Mouse (Mus musculus) spleen, postnatal 36 days (tissue): ENCODE measurements around the gene Filip1l.
"Not testable (repeated sequence)": the region's sequence is repeated elsewhere in the genome, so short reads cannot be mapped to it uniquely, and the experiment has no call there.

Source experiments
- DNase-seq, 2 experiments: peaks; one replicate each; pipeline ENCODE4 v3.0.0; 2022; ENCODE audit warnings: low spot score in 2 of 2, mixed read lengths in 1 of 2

The Filip1l gene

DNA sequence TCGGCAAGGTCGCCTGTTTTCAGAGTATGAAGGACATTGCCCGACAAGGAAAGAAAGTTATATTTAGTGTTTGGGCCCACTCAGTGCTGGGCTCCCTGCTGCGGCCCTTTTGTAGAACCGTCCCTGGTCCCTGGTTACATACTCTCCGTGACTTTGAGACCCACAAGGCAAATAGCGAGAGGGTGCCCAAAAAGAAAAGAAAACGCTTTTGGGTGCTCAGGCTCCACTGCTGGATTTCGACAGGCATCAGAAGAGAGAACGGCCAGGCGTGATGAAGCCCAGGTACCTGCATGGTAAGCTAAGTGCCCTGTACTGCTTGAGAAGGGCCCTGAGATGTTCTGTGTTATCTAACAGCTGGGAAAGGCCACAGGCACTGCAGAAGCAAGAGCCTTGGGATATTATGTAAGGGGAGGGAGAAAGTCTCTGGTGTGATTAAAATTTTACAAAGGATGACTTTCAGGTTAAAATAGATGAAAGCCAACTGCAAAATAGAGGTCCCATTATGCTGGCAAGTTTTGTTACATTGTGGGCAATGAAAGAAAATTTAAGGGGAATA lies 351 bp downstream of the Filip1l start:
- no peak for DNase-seq

DNA sequence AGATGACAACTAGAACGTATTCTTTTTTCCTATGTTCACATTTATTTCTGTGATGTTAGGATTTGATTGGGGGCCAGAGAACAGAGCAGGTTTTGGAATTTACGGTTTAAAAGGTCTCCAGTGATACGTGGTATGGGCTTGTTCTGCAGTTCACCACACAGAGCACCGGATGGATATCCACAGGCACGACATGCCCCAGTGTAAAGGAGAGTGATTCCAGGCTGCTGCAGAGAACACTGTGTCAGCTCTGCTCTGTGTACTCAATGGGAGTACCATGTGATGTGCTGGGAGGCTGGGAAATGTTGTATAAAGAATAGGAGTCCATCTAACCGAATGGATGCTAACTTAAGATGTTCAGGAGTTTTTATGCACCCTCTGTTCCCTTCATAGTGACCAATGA lies 1.0 kb downstream of the Filip1l start:
- DNase-seq, result no peak

DNA sequence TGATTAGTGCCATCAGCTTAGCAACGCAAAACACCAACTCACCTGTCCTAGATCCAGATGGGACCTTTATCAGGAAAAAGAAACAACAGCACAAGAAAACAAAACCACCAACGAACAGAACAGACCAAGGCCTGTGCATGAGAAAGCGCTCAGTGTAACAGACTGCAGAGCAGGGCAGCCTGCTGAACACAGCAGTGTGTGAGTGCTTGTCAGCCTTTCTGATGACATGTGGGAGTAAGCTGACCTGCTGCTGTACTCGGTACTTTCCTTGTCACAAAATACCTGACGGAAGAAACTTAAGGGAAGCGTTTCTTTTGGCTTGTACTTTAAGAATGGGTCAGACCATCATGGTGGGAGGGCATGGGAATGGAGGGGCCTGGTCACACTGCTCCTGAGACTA lies 3.6 kb downstream of the Filip1l start:
- no peak for DNase-seq

DNA sequence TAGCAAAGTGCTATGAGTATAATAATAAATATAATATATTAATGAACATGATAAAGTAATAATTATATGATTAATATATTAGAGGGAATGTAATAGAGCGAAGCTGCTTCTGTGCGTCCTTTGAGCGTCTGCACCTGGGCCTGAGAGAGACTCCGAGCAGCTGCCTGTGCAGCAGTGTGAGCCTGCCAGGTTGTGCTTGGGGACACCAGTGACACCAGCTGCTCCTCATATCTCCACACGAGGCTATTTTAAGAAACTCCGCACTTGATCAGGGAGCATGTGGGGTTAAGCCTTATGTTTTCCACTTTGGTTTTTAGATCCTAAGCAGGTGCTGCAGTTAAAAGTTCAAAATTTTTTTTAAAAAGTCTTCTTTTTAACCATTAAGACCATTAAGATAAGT lies 4.1 kb downstream of the Filip1l start:
- DNase-seq, result no peak

DNA sequence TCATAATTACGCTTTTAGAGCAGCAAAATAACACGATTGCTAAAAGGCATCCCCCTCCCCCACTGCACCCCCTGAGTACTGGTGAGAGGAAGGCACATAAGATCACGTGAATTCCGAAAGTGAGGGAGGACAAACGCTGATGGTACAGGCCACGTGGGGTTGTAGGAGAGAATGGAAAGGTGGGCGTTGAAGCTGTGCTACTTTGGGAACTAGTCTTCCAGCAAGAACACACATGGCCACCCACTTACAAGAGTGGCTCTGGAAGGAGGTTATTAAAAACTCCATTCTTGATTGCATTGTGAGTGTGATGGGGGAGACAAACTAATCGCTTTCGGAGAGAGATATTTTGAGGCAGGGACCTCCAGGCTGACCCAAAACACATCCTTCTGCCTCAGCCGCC lies 6.4 kb downstream of the Filip1l start:
- no peak for DNase-seq

DNA sequence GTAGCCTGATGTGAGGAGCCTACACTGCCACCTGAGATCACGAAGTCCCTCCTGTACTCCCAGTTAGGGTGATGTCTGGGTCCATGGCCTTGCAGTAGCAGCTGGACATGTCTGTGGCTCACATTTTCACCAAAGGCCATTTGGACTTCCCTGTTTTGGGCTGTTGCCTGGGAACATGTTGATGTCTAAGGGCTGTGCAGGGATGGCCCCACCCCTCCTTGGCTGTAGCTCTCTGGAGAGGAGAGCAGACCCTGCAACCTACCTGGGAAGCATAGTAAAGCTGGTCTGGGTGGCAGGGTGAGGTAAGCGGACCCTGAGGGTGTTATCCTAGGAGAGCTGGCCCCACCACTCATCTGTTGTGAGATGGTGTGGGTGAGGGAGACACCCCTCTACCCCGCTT lies 7.9 kb downstream of the Filip1l start:
- no peak for DNase-seq

DNA sequence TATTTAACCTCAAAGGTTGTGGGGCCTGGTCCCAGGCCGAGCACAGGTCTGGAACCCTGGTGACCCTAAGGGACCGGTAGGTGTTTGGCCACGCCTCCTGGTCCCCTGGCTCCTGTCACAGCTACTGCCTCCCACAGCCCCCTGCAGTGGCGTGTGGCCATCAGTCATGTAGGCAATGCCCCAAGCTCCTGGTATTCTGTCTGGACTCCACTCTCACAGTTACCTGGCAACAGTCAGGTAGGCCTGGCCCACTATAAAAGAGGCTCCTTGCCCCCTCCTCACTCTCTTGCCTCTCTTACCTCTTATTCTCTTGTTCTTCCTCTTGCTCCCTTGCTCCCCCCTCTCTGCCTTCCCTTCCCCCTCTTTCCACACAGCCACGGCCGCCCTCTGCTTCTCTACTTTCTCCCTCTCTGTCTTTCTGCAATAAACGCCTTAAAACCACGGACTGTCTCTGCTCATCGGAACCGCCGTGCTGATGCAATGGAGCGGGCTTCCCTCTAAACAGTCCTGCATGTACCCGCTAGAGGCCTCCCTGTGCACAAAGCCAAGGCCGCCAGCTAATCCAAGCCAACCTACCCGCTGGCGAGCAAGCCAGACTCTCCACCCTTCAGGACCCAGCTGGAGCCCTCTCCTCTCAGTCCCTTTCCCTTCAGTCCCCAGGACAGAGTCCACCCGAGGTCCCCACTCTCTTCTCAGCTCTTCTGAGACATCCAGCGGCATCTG lies 9.9 kb downstream of the Filip1l start:
- peak; percentile 8 to 26 for DNase-seq

DNA sequence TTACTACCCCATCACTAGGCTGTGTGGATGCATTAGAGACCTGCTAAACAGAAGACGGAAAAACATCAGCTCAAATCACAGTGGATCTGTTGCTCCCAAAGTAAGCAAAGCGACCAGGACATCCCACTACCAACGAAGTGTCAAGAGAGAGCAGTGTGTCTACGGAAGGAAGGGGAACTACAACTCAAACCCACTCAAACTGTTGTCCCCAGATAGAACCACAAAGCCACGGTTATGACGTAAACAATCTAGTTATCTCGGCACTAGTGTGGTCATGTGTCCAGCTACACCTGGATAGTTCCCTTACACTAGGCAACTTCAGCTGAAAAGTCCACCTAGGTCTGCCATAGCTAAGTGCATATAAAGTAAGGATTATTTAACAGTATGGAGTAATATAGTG lies 11.6 kb downstream of the Filip1l start:
- no peak for DNase-seq

DNA sequence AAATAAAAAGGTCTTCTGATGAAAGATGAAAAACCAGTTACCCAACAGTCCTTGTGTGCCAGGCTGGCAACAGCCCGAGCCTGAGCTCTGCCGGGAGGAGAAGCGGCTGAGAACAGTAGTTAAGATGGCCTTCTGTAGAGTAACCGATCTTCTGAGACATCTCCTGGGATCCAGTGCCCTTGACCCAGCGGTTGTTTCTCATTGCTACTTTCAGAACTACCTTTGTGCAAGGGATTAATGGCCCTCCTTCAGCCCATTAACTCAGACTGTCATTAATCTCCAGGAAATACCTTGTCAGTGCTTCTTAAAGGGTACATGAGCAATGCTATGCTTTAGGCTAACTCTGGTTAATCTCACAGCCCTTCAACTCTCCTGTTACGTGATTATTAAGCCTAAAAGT lies 13.2 kb downstream of the Filip1l start:
- DNase-seq, result no peak

DNA sequence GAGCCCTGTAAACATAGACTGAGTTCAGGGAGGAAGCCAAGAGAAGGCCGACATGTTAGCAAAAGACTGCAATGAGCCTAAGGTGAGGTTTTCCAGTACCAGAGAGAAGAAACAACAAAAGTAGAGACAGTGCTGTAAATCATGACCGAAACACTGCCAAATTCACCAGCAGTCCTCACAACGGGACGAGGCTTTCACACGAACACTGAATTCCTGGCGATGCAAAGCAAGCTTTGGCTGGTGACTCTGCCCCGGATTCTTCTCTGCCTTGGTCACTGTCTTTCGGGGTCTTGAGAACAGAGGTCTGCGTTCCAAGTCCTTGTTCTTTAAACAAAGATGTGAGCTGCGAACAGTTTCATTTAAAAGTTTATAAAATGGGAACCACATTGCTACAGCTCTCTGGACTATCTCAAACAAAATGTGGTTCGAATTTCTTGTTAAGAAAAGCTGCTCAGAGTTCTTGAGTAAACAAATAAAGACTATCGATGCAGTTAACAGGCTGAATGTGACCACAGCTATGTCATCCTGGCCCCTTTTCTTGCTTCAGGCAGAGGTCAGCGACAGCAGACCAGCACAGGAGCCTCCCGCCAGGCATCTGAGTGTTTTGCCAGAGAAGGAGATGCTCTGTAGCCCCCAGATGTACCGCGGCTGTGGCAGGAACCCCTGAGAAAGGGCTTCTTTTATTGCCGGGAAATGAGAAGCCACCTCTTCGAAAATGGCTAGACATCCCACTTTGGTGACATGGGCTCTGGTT lies 14.2 kb downstream of the Filip1l start:
- no peak for DNase-seq

DNA sequence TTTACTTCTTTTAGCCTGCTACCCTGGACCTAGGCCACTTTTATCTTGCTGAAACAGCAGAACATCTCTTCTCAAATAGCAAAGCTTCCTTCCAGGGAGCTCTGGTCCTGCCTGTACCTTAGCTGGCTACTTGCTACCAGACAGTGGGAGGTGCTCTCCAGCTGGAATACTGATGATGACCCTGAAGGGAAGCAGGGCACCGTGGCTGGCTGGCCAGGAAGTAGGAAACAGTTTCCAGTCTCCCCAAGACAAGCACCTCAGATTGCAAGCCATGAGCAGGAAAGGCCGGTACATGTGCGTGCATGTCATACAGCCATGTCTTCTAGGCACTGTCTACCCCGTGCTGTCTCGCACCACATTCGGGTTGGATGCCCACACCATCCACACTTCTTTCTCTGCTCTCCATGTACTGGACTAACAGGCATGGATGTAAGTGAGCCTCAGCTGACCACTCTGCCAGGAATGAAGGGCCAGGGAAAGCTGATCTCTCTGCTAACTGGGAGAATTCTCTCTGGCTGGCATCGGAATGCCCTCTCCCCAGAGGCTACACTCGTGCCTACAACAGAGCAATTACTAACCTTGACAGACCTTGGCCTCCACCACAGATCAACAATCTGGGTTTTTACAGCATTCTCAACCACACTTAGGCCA lies 17.1 kb downstream of the Filip1l start:
- no peak for DNase-seq

DNA sequence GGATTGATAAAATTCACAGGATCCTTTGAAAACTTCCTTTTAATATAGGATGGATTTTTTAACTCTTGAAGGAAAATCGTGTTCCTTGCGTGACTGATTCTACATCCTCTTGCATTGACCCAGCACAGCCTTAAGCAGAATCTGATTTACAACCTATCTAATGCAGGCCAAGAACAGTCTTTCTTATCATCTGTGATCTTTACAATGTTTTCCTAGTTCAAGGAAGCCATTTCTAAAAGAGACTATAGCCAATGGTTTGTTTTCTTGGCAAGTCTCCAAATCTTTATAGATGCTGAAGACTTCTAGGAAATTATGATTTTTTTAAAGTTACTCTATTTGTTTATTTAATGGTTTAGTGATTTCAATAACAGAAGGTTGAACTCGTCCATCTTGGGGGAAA lies 19.3 kb downstream of the Filip1l start:
- no peak for DNase-seq

DNA sequence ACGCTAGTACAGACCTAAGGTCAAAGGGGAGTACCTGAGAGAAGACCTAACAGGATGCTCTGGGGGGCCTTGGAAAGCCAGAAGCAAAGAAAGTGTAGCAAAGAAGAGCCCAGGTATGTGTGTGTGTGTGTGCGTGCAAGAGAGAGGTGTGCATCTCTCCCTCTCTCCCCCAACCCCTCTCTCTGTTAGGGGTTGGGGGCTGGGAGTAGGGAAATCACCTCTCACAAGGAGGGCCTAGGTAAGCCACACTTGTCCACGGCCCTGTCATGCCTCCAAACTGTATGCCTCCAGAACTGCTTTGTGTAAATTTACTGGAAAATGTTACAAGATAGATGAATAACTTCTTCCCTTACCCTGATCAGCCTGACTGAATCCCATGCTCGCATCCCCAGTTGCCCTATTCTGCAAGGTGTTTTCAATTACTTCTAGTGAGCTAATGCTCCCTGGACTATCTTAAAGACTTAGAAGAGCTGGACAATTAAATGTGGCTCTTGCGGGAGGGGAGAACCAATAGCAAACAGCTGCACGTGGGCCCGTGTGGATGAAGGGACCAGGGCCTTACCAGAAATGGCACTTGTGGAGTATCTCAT lies 22.4 kb downstream of the Filip1l start:
- no peak for DNase-seq

DNA sequence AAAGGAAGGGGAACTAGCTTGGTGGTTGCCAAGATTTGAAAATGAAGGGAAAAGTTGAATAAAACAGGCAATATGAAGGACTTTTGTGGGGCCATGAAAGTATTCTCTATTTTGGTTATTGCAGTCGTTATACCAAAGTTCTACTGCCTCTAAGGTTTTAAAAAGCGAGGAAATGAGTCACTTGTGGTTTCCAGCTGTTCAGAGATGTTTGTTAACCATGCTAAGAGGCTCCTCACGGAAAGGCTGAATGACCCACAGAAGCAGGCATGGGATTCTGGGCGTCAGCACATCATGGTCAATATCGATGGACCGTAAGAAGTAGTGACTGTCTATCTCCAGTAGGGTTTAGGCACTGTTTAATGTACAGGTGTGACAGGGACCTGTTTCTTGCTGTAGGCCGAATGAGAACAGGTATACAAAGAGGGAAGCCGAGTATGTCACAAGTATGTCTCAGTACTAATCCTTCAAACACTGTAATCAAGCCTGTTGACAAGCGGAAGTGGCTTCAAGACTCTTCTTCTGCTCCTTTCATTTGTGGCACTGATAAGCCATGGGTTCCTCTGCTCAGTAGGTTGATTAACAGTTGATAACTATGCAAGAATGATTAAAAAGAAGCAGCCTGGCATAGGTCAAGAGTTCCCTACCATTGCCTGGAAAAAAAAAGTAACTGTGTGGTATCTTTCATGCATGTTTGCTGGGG lies 25.9 kb downstream of the Filip1l start:
- DNase-seq, result no peak

DNA sequence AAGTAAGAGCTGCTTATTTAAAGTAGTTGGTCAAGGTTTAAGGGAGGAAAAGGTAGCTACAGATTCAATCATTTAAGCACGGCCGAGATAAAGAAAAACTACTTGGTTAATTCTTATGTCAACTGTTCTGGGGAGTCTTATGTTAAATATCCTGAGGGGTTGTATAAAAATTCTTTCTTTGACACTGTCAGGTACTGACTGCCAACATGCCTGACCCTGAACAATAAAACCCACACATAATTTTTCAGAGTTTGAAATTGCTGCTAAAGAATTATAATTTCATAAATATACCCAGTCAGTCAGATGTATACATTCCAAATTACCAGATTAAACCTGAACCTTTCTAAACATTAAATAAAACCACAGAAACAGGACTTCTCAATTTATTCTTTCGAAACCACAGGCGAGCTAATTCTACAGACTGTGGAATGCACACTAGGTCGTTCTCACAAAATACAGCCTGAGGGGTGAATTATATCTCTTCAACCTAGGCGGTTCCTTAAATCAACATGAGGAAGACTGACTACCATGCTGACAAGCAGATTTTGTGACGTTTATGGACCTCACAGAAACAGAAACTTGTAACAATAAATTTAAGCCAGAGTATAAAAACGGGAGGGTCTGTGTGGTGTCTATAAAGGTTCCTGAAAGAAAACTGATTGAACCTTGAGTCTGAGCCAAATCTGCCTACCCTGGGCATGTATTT lies 30.5 kb downstream of the Filip1l start:
- DNase-seq, result no peak

DNA sequence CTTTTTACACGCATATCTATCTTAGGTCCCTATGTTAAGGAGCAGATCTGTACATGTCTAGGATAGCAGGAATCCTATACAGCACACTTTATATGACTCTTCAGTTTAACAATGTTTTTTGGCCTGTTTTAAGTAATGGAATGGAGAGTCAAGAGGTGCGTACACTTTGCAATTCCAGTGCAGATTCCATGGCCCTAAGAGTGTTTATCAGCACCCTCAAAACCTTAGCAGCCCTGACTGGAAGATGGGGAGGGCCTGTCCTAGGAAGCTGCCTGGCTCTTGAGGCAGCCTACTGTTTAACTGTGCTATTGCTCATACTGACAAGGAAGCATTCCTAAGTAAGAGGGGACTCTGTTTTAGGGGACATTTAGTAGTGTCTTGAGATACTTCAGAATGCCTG lies 31.4 kb downstream of the Filip1l start:
- DNase-seq, result no peak

DNA sequence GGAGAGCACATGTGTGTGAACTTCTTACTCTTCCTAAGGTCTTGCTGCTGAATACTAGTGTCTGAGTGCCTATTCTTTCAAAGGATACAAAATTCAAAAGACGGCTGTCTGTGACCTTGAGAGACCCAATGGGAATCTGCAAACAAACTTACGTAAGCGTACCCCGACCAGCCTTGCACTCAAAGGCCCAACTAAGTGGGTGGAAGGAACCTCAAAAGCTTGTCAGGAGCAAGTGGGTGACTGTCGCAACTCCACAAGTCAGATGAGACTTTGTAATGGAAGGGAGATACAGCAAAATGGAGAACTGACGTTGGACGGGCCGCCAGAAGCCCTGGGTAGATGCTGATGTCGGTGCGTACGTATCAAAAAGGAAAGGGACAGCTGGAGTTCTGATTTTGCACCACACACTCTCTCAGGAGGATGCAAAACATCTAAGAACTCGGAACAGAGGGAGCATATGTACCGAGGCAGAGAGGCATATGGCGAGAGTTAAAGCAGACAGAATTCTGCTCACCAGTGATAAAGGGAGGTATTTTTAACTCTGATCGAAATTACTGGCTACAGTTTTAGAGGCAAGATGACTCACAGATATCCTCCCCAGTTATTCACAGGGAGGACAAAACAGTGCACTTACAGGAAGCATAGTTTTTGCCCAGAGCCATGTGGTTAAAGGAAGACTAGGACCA lies 36.8 kb downstream of the Filip1l start:
- no peak for DNase-seq

DNA sequence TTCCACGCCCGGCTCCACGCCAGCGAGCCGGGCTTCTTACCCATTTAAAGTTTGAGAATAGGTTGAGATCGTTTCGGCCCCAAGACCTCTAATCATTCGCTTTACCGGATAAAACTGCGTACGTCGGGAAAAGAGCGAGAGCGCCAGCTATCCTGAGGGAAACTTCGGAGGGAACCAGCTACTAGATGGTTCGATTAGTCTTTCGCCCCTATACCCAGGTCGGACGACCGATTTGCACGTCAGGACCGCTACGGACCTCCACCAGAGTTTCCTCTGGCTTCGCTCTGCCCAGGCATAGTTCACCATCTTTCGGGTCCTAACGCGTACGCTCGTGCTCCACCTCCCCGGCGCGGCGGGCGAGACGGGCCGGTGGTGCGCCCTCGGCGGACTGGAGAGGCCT lies 38.3 kb downstream of the Filip1l start:
- DNase-seq, result not testable (repeated sequence)

DNA sequence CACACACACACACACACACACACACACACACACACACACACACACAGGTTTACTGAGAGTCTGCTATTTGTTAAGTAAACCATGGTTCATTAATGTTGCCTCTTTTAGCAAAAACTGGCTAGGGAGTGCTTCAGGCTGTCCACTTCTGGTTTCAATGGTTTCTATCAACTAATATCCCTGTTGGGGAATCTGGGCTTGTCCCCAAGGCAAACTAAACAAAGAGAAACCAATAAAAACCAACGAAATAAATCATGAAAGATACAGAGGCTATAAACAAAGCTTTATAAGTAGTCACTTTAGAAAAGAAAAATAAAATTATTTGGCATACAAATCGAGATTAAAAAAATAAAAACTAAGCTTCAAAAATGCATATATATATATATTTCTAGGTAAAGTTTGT lies 39.6 kb downstream of the Filip1l start:
- no peak for DNase-seq

DNA sequence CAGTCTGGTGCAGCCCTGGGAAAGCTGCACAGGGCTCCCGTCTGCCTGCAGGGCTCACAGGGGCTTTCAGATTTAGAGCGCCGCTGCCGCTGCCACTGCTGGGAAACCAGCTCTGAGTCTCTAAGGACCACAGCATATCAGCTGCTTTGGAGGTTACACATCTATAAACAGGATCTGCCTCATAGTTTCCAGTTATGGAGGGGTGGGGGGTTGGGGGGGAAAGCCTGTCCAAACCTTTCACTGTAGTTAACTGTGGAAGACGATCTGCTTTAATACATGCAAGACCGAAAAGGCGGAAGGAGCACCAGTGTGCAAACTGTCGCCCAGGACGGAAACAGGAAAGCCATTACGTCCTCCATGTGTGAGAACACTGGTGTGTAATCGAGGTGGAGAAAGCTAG lies 40.3 kb downstream of the Filip1l start:
- DNase-seq, result no peak
